Mouse (Mus musculus): ENCODE results near the gene Ccdc85b. TPM values are rescaled to one million over a fixed set of nuclear protein-coding genes. Genes with fewer than 3 reads are reported as not detected.
"Not testable (repeated sequence)": the region's sequence is repeated elsewhere in the genome, so short reads cannot be mapped to it uniquely, and the experiment has no call there.

Ccdc85b gene
- polyA plus RNA-seq (2012; rRNA removed): 9.6 and 12.1 TPM in 2 replicates

- TF ChIP-seq CTCF (IDR thresholded peaks at IDR 0.05; ENCODE audit: borderline replicate concordance, extremely low read depth, insufficient read depth, insufficient read length): no peak
- no peak for TF ChIP-seq POLR2A (IDR thresholded peaks at IDR 0.05; ENCODE audit: borderline replicate concordance, extremely low read depth, insufficient read depth, insufficient read length, poor library complexity, severe bottlenecking)
- DNase-seq (ENCODE audit: low read depth): no peak
These were observed at the start of gene Ccdc85b for GRCm38 (mm10) chr19:5457746-5458442. Gene Ccdc85b (minus strand): TSS chr19:5457894.

- DNase-seq (ENCODE audit: low read depth): no peak
- TF ChIP-seq CTCF (IDR thresholded peaks at IDR 0.05; ENCODE audit: borderline replicate concordance, extremely low read depth, insufficient read depth, insufficient read length): no peak
- no peak for TF ChIP-seq POLR2A (IDR thresholded peaks at IDR 0.05; ENCODE audit: borderline replicate concordance, extremely low read depth, insufficient read depth, insufficient read length, poor library complexity, severe bottlenecking)
These were observed 46.0 kb upstream of the Ccdc85b start, which contains the start of gene 1700020D05Rik for GRCm38 (mm10) chr19:5503687-5504086. Gene 1700020D05Rik (minus strand): TSS chr19:5503787.

- TF ChIP-seq CTCF (IDR thresholded peaks at IDR 0.05; ENCODE audit: borderline replicate concordance, extremely low read depth, insufficient read depth, insufficient read length): no peak
- TF ChIP-seq POLR2A (IDR thresholded peaks at IDR 0.05; ENCODE audit: borderline replicate concordance, extremely low read depth, insufficient read depth, insufficient read length, poor library complexity, severe bottlenecking): no peak
- DNase-seq (ENCODE audit: low read depth): no peak
These were observed 42.7 kb upstream of the Ccdc85b start for GRCm38 (mm10) chr19:5500330-5500875.

- no peak for DNase-seq (ENCODE audit: low read depth)
- TF ChIP-seq CTCF (IDR thresholded peaks at IDR 0.05; ENCODE audit: borderline replicate concordance, extremely low read depth, insufficient read depth, insufficient read length): no peak
- no peak for TF ChIP-seq POLR2A (IDR thresholded peaks at IDR 0.05; ENCODE audit: borderline replicate concordance, extremely low read depth, insufficient read depth, insufficient read length, poor library complexity, severe bottlenecking)
These were observed 38.3 kb upstream of the Ccdc85b start for GRCm38 (mm10) chr19:5496052-5496370.

- DNase-seq (ENCODE audit: low read depth): no peak
- no peak for TF ChIP-seq POLR2A (IDR thresholded peaks at IDR 0.05; ENCODE audit: borderline replicate concordance, extremely low read depth, insufficient read depth, insufficient read length, poor library complexity, severe bottlenecking)
- no peak for TF ChIP-seq CTCF (IDR thresholded peaks at IDR 0.05; ENCODE audit: borderline replicate concordance, extremely low read depth, insufficient read depth, insufficient read length)
These were observed 37.8 kb upstream of the Ccdc85b start for GRCm38 (mm10) chr19:5495353-5496051.

- DNase-seq (ENCODE audit: low read depth): no peak
- TF ChIP-seq POLR2A (IDR thresholded peaks at IDR 0.05; ENCODE audit: borderline replicate concordance, extremely low read depth, insufficient read depth, insufficient read length, poor library complexity, severe bottlenecking): no peak
- no peak for TF ChIP-seq CTCF (IDR thresholded peaks at IDR 0.05; ENCODE audit: borderline replicate concordance, extremely low read depth, insufficient read depth, insufficient read length)
These were observed 36.6 kb upstream of the Ccdc85b start for GRCm38 (mm10) chr19:5494314-5494713.

GRCm38 (mm10) chr19:5493301-5493721, 35.6 kb upstream of the Ccdc85b start:
- DNase-seq (ENCODE audit: low read depth): not testable (repeated sequence)

GRCm38 (mm10) chr19:5492641-5493040, 34.9 kb upstream of the Ccdc85b start:
- TF ChIP-seq POLR2A (IDR thresholded peaks at IDR 0.05; ENCODE audit: borderline replicate concordance, extremely low read depth, insufficient read depth, insufficient read length, poor library complexity, severe bottlenecking) (no peak), CTCF (IDR thresholded peaks at IDR 0.05; ENCODE audit: borderline replicate concordance, extremely low read depth, insufficient read depth, insufficient read length) (no peak)
- DNase-seq (ENCODE audit: low read depth): no peak

- peak; percentile 87 for DNase-seq (ENCODE audit: low read depth)
- TF ChIP-seq CTCF (IDR thresholded peaks at IDR 0.05; ENCODE audit: borderline replicate concordance, extremely low read depth, insufficient read depth, insufficient read length) (no peak), POLR2A (IDR thresholded peaks at IDR 0.05; ENCODE audit: borderline replicate concordance, extremely low read depth, insufficient read depth, insufficient read length, poor library complexity, severe bottlenecking) (no peak)
These were observed 33.4 kb upstream of the Ccdc85b start for GRCm38 (mm10) chr19:5490898-5491708.

GRCm38 (mm10) chr19:5490313-5490897, 32.7 kb upstream of the Ccdc85b start, which contains the start of gene Cfl1:
Gene Cfl1 (plus strand): TSS chr19:5490455.
- DNase-seq (ENCODE audit: low read depth): peak; percentile 99
- peak; percentile 89 for TF ChIP-seq POLR2A (IDR thresholded peaks at IDR 0.05; ENCODE audit: borderline replicate concordance, extremely low read depth, insufficient read depth, insufficient read length, poor library complexity, severe bottlenecking)
- no peak for TF ChIP-seq CTCF (IDR thresholded peaks at IDR 0.05; ENCODE audit: borderline replicate concordance, extremely low read depth, insufficient read depth, insufficient read length)

- DNase-seq (ENCODE audit: low read depth): not testable (repeated sequence)
These were observed 32.0 kb upstream of the Ccdc85b start for GRCm38 (mm10) chr19:5489721-5490120.

All from brain, embryonic 14.5 days (tissue).